Mouse (Mus musculus): Measurements from ENCODE around the gene Dnah2. TPM values are rescaled to one million over a fixed set of nuclear protein-coding genes. Genes with fewer than 3 reads are reported as not detected.
"Not testable (repeated sequence)": the region's sequence is repeated elsewhere in the genome, so short reads cannot be mapped to it uniquely, and the experiment has no call there.

The Dnah2 gene
- total RNA-seq, 1 experiment from 2014 or later, result 0.12 TPM

DNA sequence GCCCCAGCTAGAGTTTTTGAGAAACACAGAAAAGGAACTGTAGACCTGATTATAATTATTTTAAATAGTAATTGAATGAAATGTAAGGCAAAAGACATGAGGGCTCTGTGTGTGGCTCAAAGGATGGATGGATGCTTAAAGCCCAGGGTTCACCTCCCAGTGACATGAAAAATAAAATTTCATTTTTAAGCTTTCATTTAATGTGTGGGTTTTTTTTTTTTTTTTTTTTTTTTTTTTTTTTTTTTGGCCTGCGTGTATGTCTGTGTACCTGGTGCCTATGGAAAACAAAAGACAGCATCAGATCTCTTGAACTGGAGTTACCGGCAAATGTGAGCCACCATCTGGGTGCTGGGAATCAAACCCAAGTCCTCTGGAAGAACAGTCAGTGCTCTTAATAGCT is 8.2 kb downstream of the Dnah2 start:
- ATAC-seq (ENCODE audit: extremely low read depth, insufficient number of reproducible peaks, low FRiP score, poor library complexity, severe bottlenecking), result no peak

DNA sequence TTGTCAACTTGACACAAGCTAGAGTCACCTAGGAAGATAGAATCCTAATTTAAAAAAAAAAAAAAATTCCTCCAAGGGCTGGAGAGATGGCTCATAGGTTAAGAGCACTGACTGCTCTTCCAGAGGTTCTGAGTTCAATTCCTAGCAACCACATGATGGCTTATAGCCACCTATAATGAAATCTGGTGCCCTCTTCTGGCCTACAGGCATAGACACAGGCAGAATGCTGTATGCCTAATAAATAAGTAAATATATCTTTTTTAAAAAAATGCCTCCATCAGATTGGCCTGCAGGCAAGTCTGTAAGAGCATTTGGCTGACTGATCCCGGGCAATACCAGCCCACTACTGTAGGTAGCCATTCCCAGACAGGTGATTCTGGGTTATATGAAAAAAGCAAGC is 13.9 kb downstream of the Dnah2 start:
- no peak for ATAC-seq (ENCODE audit: extremely low read depth, insufficient number of reproducible peaks, low FRiP score, poor library complexity, severe bottlenecking)

DNA sequence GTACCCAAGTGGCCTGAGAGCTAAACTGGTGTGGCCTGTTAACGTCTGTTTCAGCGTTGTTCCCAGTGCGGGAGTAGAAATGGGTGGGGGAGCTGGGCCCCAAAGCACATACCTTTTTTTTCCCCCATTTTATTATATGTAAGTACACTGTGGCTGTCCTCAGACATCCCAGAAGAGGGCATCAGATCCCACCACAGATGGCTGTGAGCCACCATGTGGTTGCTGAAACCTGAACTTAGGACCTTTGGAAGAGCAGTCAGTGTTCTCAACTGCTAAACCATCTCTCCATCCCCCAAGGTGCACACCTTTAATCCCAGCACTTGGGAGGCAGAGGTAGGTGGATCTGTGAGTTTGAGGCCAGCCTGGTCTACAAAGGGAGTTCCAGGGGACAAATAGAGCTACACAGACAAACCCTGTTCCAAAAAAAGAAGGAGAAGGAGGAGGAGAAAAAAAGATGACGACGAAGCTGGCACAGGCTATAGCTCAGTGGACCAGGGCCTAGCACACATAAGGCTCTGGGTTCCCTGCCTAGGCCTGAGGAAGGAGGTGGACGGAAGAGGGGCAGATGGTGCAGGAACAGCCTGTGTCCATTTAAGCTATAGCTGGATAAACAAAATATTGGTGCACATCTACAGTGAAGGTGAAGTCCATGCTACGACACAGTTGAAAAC is 16.3 kb downstream of the Dnah2 start:
- ATAC-seq (ENCODE audit: extremely low read depth, insufficient number of reproducible peaks, low FRiP score, poor library complexity, severe bottlenecking), result no peak

DNA sequence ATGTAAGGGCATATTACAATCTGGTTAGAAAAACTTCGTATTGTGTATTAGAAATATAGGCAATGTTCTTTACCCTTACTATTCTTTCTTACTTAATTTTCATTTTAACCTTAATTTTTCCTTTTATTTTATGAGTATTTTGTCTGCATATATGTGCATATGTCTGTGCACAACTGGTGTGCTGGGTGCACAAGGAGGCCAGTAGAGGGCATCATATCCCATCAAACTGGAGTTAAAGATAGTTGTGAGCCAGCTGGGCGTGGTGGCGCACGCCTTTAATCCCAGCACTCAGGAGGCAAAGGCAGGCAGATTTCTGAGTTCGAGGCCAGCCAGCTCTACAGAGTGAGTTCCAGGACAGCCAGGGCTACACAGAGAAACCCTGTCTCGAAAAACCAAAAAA is 18.2 kb downstream of the Dnah2 start:
- not testable (repeated sequence) for ATAC-seq (ENCODE audit: extremely low read depth, insufficient number of reproducible peaks, low FRiP score, poor library complexity, severe bottlenecking)

DNA sequence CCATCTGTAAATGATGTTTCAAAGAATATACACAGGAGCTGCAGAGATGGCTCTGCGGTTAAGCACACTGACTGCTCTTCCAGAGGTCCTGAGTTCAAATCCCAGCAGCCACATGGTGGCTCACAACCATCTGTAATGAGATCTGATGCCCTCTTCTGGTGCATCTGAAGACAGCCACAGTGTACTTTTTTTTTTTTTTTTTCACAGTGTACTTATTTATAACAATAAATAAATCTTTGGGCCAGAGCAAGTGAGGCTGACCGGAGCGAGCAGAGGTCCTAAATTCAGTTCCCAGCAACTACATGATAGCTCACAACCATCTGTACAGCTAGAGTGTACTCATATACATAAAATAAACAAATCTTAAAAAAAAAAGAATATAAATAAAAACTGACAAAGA is 18.6 kb downstream of the Dnah2 start:
- ATAC-seq (ENCODE audit: extremely low read depth, insufficient number of reproducible peaks, low FRiP score, poor library complexity, severe bottlenecking), result not testable (repeated sequence)

DNA sequence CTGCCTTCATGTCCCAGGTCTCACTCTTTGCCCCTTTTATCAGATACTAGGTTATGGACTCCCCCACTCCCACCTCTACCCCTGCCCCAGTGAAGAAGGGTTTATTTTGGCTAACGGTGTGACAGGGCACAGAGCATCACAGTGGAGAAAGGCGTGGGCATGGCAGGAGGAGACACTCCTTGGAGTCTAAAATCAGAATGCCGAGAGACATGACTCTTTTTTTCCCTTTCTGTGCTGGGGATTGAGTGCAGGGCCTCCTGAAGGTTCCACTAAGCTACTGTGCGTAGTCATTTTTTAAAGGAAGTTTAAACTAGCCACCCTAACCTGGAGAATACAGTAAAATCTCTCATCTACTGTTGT is 20.9 kb downstream of the Dnah2 start:
- ATAC-seq (ENCODE audit: extremely low read depth, insufficient number of reproducible peaks, low FRiP score, poor library complexity, severe bottlenecking), result no peak

DNA sequence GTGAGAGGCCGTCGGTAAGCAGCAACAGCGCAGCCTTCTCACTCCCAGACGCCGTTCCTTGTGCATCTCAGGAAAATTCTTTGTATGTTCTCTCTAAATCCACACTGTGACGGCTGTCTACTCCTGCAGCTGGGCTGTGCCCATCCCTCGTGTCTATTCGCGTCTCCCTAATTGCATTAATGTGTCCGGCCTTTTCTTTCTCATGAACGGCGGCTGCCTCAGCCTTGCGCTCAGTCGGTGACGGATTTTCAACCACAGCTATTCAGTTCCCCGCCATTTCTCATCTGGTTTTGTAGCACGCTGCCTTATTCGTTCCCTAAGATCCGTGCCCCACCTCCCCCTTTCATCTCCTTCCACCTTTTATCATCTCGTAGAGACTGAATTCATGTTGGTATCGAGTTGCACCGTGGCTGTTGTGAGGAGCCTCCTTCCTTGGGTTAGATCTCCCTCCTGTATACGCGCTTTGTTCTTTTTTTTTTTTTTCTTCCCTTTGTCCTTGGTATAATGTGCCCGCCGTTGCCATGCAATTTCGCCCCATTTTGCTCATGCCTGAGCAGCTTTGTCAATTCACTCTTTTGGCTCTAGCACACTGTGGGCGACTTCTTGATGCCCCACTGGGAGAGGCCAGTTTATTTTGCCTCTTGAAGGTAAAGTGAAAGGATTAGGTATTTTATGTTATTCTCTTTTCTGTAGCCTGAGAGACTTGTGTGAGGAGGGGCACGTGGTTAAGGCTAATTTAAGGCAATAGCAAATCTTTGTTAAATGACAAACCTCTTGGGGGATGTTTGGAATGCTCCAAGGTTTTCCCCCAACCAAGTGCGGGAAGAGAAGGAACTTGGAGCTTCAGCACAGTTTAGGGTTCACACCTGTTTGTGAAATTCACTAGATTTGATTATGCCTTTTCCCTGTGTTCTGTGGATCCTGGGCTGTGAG is 21.5 kb downstream of the Dnah2 start:
- ATAC-seq (ENCODE audit: extremely low read depth, insufficient number of reproducible peaks, low FRiP score, poor library complexity, severe bottlenecking), result no peak

DNA sequence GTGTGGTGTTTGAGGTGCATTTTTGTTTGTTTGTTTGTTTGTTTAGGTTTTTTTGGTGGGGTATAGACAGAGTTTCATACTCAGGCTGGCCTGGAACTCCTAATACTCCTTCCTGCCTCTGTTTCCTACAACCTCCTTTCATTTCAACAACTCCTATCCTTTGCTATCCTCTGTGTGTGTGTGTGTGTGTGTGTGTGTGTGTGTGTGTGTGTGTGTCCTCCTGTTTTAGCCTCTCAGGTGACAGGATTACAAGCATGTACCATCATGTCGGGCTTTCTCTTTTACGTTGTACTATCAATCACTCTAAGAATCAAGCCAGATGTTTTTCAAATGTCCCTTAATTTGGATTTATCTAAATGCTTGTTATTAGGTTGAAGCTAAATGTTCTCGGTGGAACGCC is 22.3 kb downstream of the Dnah2 start:
- ATAC-seq (ENCODE audit: extremely low read depth, insufficient number of reproducible peaks, low FRiP score, poor library complexity, severe bottlenecking), result no peak

DNA sequence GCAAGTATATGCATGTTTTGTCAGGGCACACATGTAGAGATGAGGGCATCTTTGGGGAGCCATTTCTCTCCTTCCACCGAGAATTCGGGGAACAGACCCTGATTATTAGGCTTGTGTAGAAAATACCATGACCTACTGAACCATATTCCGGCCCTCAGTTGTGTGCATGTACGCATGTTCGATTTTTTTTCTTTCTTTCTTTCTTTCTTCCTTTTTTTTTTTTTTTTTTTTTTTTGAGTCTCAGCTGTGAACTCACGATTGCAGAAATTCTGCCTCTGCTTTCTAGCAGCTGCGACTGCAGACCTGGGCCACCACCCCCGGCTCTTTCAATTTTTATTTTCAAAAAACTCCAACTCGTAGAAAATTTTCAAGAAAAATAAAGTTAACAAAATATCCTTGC is 23.2 kb downstream of the Dnah2 start:
- no peak for ATAC-seq (ENCODE audit: extremely low read depth, insufficient number of reproducible peaks, low FRiP score, poor library complexity, severe bottlenecking)

DNA sequence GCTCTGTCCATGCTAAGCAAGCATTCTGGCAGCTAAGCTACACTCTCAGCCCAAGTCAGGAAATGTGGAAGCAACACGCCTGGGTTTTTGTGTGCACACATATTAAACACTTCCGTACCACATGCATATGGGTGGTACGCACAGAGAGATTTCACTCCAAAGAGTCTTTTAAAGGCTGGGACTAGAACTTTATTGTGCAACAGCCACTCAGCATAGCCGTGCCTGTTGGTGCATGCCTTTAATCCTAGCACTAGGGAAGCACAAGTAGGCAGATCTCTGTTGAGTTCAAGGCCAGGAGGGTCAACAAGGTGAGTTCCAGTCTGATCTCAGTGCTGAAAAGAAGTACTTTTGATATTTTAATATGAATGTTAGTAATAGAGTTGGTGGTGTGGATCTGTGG is 25.3 kb downstream of the Dnah2 start:
- ATAC-seq (ENCODE audit: extremely low read depth, insufficient number of reproducible peaks, low FRiP score, poor library complexity, severe bottlenecking), result no peak

DNA sequence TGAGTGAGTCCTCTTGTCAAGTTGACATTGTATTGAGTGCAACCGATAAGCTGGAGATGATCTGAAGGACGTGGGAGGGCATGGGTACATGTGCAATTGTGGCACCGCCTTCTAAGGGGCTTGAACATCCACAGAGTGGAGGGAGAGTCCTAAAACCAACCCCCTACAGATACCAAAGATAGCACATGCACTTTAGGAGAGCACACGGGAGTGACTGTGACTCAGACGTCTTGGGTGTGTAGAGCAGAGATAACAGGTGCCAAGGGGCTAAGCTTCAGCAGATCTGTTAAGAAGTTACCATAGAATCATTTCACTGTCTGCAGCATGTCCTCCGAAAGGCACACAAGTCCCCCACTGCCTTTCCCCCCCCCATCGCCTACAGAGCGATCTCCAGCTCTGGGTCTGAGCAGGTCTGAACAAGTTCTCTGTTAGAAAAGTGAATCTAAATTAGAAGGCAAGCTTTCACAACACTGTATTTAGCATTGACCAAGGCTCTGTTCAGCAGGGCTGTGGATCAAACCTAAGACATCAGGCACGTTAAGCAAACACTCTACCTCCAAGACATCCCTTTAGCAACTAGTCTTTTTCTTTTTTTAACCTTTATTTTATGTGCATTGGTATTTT is 27.3 kb downstream of the Dnah2 start:
- ATAC-seq (ENCODE audit: extremely low read depth, insufficient number of reproducible peaks, low FRiP score, poor library complexity, severe bottlenecking), result no peak

DNA sequence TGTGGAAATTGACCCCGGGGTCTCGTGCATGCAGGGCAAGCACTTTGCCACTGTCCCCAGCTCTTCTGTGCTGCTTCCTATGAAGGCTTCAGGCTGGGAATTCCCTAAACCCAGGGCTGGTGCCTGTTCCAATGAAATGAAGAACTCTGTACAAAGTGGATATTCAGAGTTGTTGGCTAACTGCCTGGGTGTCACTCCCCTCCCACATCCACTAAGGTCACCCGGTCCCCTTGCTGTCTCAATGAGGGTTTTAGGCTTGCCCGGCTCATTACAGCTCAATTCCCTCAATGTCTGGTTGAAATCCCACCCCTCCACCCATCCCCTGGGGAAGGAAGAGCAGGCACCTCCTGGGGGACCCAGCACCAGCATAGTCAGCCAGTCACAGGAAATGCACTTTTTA is 28.9 kb downstream of the Dnah2 start:
- ATAC-seq (ENCODE audit: extremely low read depth, insufficient number of reproducible peaks, low FRiP score, poor library complexity, severe bottlenecking), result no peak

DNA sequence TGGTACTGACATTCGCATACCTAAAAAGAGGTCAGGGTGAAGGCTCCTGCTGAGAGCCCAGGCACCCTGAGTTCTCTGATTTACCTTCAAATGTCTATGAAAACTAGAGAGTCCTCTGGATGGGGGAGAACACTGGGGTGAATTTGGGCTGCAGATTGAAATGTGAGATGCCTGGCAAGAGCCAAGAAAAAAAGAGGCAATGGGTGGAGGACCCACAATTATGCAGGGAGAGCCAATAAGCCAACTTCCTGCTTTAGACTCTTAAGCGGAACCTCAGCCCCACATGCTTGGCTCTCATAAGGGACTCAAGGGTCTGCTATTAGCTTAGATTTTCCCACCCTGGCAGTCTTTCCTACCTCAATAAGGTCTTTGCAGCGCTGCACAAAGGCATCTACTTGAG is 32.2 kb downstream of the Dnah2 start:
- ATAC-seq (ENCODE audit: extremely low read depth, insufficient number of reproducible peaks, low FRiP score, poor library complexity, severe bottlenecking), result no peak

DNA sequence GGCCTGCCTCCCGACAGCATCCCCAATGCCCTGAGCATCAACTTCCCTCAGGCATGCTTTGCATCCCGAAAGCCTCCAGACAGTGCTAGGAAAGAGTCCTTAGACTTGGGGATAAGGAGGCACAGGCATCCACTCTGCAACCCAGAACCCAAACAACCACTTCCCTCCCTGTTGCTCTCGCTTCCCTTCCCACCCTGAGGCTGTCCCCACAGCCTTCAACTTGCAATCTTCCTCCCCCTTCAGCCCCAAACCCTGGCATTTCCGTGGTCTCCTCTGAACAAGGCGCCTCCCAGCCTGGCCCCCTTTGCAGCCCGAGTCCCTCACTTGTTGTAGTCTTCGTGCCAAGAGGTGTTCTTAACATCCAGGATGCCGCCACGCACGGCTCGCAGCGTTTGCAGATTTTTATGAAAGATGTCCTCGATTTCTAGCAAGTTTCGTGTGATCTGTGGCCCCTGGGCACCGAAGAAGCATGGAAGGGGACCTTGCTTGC is 32.7 kb downstream of the Dnah2 start:
- ATAC-seq (ENCODE audit: extremely low read depth, insufficient number of reproducible peaks, low FRiP score, poor library complexity, severe bottlenecking), result no peak

DNA sequence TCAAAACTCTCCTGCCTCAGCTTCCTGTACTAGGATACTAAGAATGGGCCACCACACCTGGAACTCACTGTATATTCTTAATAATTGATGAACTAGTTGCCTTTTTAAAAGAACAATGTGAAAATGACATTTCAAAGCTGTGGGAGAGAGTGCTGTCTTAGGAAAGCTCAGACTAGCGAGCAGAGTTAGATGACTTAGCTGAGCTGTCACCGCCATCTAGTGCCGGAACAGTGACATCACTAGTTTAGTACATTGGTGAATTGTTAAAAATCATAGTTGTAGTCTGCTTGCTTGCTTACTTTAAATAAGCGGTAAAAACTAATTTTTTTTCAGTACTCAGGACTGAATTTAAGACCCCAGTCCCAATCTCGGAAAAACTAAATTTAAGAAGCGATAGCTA is 35.1 kb downstream of the Dnah2 start:
- peak; percentile 56; the same call in 1 of the 2 replicates for ATAC-seq (ENCODE audit: extremely low read depth, insufficient number of reproducible peaks, low FRiP score, poor library complexity, severe bottlenecking)

DNA sequence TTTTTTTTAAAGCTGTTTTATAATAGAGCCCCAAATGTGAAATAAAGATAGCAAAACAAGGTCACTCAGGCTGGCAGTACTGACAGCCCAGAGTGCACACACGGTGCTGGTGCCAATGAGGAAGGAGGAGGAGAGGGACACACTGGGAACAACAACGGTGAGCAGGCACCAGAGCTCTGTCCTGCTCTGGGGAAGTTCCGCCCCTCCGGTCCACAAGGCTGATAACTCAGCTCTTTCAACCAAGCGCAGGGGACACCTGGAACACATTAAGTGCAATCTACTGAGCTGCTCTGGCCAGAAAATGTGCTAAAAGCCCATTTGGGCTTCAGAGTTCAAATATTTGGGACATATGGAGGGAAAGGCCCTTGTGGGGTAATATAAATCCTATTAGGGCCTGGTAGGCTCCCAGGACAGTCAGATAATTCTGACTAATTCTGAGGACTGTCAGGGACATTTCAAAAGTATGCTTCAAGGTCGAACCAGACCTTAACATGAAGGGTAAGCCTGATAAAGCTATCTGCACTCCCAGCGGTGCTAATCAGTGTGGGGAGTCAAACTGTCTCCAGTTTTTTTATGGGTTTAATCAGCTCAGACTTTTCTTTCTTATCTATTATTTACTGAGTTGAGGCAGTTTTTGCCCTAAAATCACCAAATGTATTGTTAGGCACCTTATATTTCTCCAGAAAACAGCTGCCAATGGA is 38.0 kb downstream of the Dnah2 start:
- no peak for ATAC-seq (ENCODE audit: extremely low read depth, insufficient number of reproducible peaks, low FRiP score, poor library complexity, severe bottlenecking)

DNA sequence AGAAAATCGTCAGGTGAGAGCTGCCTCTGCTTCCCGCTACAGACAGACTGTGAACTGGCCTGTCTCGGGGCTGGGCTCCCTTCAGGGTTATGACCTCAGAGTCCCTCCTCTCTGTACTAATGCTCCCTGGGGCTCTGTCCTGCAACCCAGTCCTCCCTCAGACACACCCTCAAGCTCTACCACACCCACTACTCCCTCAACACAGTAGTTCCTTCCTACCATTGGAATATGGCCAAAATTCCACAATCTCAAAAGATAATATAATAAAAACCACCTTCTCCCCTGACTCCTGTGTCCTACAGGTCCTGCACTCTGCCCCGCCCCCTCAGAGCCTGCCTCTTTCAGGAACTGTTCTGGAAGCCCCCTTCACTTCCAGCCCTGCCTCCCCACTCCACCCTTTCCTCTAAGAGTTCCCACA is 45.0 kb downstream of the Dnah2 start:
- no peak for ATAC-seq (ENCODE audit: extremely low read depth, insufficient number of reproducible peaks, low FRiP score, poor library complexity, severe bottlenecking)

DNA sequence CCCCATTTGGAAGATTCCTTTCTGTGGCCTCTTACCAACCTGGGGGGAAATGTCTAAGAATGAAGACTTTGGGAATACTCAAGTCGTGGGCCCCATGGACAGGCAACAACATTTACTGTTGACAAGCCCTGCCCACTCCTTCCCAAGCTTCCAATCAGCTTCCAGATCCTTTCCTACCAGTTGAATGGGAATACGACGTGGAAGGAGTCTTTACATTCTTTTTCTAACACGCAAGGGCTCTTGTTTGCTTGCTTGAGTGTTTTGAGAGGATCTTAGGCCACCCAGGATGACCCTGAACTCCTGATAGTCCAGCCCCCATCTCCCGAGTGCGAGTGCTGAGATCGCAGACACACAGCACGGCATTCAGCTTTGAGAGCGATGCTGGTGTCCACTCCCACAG is 47.4 kb downstream of the Dnah2 start:
- ATAC-seq (ENCODE audit: extremely low read depth, insufficient number of reproducible peaks, low FRiP score, poor library complexity, severe bottlenecking), result no peak

DNA sequence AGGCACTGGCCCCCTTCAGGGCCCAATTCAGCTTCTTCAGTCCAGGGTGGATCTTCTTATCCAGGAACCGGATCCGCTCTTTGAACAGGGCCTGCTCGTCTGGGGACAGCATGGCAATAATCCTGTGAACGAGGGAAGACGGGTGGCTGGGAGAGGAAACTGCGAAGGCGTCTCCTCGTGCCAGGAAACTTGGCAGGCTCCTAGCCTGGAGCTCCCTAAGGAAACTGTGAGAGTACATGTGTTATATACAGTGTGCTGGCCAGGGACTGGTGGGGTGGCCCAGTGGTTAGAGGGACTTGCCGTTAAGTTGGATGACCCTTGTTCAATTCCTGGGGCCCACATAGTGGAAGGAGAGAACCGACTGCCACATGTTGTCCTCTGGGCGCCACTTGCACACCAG is 49.8 kb downstream of the Dnah2 start:
- no peak for ATAC-seq (ENCODE audit: extremely low read depth, insufficient number of reproducible peaks, low FRiP score, poor library complexity, severe bottlenecking)
